Mouse (Mus musculus) erythroblast, embryonic 14.5 days (primary cell): ENCODE data around the gene Ccl7. TPM values are rescaled to one million over a fixed set of nuclear protein-coding genes. Genes with fewer than 3 reads are reported as not detected.

Experiments
- H3K27me3 ChIP-seq: 2 replicates; pipeline ENCODE4 v1.6.1; 2012; ENCODE audit warnings: inconsistent platforms; ENCODE audit not compliant: control insufficient read depth
- H3K36me3 ChIP-seq: 2 replicates; pipeline ENCODE4 v1.6.1; 2012; ENCODE audit warnings: mild to moderate bottlenecking, inconsistent platforms; ENCODE audit not compliant: control insufficient read depth
- H3K4me1 ChIP-seq: 2 replicates; pipeline ENCODE4 v1.6.1; 2012; ENCODE audit warnings: inconsistent platforms; ENCODE audit not compliant: control insufficient read depth
- H3K4me3 ChIP-seq: replicated peaks from 2 replicates; pipeline ENCODE3; 2012; ENCODE audit warnings: moderate library complexity, mild to moderate bottlenecking, inconsistent platforms
- H3K9me3 ChIP-seq: 2 replicates; pipeline ENCODE4 v1.6.1; 2012; ENCODE audit warnings: low read length, inconsistent platforms, mixed read lengths; ENCODE audit not compliant: control insufficient read depth
- GATA1 ChIP-seq: IDR thresholded peaks from 2 replicates; pipeline ENCODE4 v1.6.1; 2012; ENCODE audit warnings: low read length, inconsistent platforms, mixed read lengths
- TAL1 ChIP-seq: IDR thresholded peaks from 3 replicates; pipeline ENCODE4 v1.6.1; 2012; ENCODE audit warnings: low read length, inconsistent platforms, mixed read lengths
- polyA plus RNA-seq: library from polyadenylated mRNA; stranded (reverse); fragments of >175 nt; gene quantifications from 2 replicates; pipeline ENCODE4 v1.2.3, GENCODE M21; 2012

Gene Ccl7
- polyA plus RNA-seq, 1 experiment = not detected

DNA sequence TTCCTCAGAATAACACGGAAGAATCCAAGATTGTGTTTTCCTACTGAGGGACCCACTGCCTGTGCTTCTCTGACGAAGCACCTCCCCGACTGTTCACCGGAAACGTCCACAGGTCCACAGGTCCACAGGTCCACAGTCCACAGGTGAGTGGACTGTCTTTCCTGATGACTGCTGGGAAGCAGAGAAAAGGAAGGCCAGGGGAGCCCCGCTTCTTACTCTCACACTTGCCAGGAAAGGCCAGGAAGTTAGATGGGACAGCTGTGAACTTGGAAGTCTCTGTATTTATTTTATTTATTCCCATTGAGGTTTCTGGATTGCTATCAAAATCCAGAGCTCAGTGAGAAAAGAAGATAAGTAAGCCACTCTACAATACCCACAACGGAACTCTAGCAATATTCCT, 8.3 kb downstream of the Ccl7 start:
- H3K27me3 ChIP-seq = no peaks in the 10 kb centered on the region
- H3K4me3 ChIP-seq = no peak overlapping the region
- no peaks in the 10 kb centered on the region for H3K9me3 ChIP-seq
- TF ChIP-seq TAL1 (no peak), GATA1 (no peak)
- H3K4me1 ChIP-seq = no peaks in the 10 kb centered on the region
- H3K36me3 ChIP-seq = no peaks in the 10 kb centered on the region

DNA sequence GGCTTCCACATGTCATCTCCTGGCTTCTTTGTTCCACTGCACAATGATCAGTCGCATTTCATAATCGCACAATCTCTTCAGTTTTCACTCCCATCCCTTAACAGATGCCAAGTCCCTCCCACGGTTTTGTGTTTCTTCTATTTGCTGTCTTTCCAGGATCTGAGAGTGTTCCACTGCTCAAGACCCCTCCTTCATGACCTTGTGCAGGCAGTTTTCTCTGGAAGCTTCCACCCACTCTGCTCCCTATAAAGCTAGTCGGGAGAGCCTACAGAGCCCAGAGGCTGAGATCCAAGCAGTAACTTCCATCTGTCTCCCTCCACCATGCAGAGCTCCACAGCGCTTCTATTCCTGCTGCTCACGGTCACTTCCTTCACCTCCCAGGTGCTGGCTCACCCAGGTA, 12.1 kb downstream of the Ccl7 start, which contains the start of gene Ccl11:
Gene Ccl11, plus strand, starts transcription at position 178 of the 400 bp plus-strand sequence.
- no peak within 1 kb of the TSS for H3K4me3 ChIP-seq
- H3K9me3 ChIP-seq = no peaks in the 10 kb centered on the region
- H3K36me3 ChIP-seq = no peaks in the 10 kb centered on the region
- H3K27me3 ChIP-seq = no peaks in the 10 kb centered on the region
- H3K4me1 ChIP-seq = no peaks in the 10 kb centered on the region
- no peak for TF ChIP-seq GATA1
- no peak for TF ChIP-seq TAL1

DNA sequence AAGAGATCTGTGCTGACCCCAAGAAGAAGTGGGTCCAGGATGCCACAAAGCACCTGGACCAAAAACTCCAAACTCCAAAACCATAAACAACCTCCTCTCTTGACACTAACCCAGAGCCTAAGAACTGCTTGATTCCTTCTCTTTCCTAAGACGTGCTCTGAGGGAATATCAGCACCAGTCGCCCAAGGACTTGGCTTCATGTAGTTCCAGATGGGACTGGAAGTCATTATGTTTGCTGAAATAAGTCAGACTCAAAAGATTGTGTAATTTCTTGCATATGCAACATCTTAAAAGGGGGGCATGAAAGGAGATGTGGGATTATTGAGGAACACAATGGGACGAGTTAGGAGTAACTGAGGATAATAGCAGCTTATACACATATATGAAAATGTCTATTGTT, 16.7 kb downstream of the Ccl7 start:
- TF ChIP-seq TAL1 = no peak
- H3K27me3 ChIP-seq = no peaks in the 10 kb centered on the region
- no peaks in the 10 kb centered on the region for H3K9me3 ChIP-seq
- H3K4me1 ChIP-seq = no peaks in the 10 kb centered on the region
- H3K4me3 ChIP-seq = no peak overlapping the region
- no peaks in the 10 kb centered on the region for H3K36me3 ChIP-seq

DNA sequence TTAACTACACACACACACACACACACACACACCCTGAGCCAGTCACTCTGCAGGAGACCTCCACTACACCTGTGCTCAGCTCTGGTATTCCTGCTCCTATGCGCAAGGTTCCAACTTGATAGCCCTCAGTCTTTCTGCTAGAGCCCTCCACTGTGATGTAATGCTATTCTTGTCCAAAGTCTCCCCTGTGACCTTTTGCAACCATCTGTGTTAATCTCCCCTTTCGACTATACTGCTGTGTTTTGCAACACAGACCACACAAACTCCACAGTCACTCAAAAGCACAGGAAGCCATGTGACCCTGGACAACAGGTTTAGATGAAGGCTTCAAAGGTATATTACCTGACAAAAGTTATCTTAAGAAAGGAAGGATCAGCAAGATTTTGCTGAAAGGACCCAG, 17.9 kb downstream of the Ccl7 start:
- no peaks in the 10 kb centered on the region for H3K9me3 ChIP-seq
- no peaks in the 10 kb centered on the region for H3K4me1 ChIP-seq
- H3K36me3 ChIP-seq = no peaks in the 10 kb centered on the region
- TF ChIP-seq TAL1 (no peak), GATA1 (no peak)
- H3K4me3 ChIP-seq = no peak overlapping the region
- H3K27me3 ChIP-seq = no peaks in the 10 kb centered on the region

DNA sequence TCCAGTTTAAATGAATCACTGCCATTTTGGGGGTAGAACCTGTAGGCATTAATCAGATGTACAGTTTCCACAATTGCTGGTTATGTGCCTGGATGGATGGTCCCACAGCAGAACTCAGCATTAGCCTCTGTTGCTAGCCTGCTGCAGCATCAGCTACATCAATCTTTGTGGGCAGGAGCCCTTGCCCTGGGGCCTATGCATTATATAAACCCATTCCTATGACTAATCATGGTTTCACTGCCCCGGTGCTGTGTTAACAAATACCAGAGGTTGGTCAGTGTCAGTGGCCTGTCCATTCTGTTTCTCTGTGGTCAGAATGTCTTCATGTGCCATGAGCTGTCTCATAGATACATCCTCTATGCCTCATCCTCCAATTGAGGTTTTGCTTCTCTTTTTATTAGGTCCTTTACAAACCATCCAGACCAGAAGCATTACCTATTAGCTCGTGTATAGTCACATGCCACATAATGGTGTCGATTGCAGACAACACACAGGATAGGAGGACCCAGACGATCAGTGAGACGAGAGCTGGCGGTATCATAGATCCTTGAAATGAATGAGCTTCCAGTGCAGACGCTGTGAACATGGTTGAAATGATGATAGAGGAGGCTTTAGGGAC, 21.6 kb downstream of the Ccl7 start:
- no peaks in the 10 kb centered on the region for H3K4me1 ChIP-seq
- TF ChIP-seq TAL1 = no peak
- no peak for TF ChIP-seq GATA1
- no peaks in the 10 kb centered on the region for H3K9me3 ChIP-seq
- no peaks in the 10 kb centered on the region for H3K27me3 ChIP-seq
- H3K36me3 ChIP-seq = no peaks in the 10 kb centered on the region
- no peak overlapping the region for H3K4me3 ChIP-seq

DNA sequence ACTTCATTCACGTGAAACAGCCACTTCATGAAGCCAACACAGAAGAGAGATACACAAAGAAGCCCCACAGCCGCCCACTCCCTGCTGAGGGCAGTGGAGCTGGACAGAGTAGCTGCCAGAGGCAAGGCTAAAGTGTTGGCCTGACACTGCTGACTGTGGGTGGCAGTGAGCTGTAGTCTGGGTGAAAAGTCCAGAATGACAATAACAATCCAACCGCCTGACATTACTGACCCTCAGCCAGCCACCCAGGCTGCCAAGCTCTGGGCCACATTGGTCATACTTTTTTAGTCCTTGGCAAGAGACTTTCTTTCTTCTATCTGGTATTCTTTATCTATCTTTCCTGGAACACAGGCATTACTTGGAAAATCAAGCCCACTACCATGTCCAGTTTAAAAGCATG, 25.6 kb downstream of the Ccl7 start:
- Histone ChIP-seq H3K27me3 (no peaks in the 10 kb centered on the region), H3K4me1 (no peaks in the 10 kb centered on the region), H3K4me3 (no peak overlapping the region), H3K9me3 (peaks cover 3% of the 10 kb centered on the region; the same call in 1 of the 2 replicates), H3K36me3 (no peaks in the 10 kb centered on the region)
- TF ChIP-seq GATA1 = no peak
- no peak for TF ChIP-seq TAL1

DNA sequence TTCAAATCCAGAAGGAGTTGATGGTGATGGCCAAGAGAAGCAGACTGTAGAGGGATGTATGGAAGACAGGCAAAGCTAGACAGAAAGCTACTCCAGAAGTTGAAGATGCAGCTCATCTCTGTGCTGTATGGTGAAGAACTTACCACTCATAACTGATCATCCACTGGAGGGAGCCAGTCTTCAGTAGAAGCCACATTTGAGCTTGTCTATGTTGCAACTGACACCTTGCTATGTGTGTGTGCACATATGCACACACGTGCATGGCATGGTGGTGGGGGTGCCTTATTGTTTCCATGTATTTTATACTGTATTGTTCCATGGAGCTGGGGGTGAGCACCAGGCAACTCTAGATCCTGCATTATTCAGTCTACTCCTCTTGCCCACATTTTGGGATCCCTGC, 26.9 kb downstream of the Ccl7 start:
- no peak for TF ChIP-seq GATA1
- no peak for TF ChIP-seq TAL1
- Histone ChIP-seq H3K9me3 (peaks cover 3% of the 10 kb centered on the region), H3K4me3 (no peak overlapping the region), H3K36me3 (no peaks in the 10 kb centered on the region), H3K27me3 (no peaks in the 10 kb centered on the region), H3K4me1 (no peaks in the 10 kb centered on the region)

DNA sequence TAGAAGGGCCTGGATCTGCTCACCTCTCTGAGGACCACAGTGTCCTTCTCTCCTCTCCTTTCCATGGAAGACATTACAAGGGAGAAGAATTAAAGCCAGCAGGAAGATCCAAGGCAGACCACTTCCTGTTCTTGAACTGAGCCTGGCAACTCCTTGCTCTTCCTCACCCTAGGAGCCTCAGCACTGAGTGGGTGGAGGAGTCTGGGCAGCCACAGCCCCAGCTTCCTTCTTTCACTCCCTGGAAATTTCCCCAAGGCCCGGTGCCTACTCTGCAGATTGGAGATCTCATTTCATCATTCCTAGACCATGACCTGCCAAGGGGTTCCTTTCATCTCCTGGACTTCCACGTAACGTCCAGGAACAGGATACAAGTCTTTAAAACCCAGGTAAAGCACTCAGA, 27.5 kb downstream of the Ccl7 start:
- TF ChIP-seq GATA1 (no peak), TAL1 (no peak)
- peaks cover 3% of the 10 kb centered on the region for H3K9me3 ChIP-seq

DNA sequence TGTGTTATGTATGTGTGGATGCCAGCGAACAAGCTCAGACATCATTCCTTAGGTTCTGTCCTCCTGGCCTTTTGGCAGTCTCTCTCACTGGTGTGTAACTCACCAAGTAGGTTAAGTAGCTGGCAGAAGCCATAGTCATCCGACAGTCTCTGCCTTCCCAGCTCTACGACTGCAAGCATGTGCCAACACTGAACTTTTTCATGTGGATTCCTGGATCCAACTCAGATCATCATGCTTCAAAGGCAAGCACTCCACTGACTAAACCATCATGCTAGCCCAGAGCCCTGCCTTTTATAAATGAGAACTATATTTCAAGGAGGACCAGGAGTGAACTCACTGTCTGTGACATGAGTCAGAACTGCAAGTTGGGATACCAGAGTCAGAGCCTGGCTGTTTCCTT, 28.2 kb downstream of the Ccl7 start:
- no peaks in the 10 kb centered on the region for H3K27me3 ChIP-seq
- no peaks in the 10 kb centered on the region for H3K4me1 ChIP-seq
- no peak overlapping the region for H3K4me3 ChIP-seq
- H3K9me3 ChIP-seq = peaks cover 3% of the 10 kb centered on the region
- no peaks in the 10 kb centered on the region for H3K36me3 ChIP-seq
- TF ChIP-seq GATA1 = no peak

More for the DNA sequence above, 27.5 kb downstream of the Ccl7 start:
- no peak overlapping the region for H3K4me3 ChIP-seq
- H3K36me3 ChIP-seq = no peaks in the 10 kb centered on the region
- H3K4me1 ChIP-seq = no peaks in the 10 kb centered on the region
- no peaks in the 10 kb centered on the region for H3K27me3 ChIP-seq

DNA sequence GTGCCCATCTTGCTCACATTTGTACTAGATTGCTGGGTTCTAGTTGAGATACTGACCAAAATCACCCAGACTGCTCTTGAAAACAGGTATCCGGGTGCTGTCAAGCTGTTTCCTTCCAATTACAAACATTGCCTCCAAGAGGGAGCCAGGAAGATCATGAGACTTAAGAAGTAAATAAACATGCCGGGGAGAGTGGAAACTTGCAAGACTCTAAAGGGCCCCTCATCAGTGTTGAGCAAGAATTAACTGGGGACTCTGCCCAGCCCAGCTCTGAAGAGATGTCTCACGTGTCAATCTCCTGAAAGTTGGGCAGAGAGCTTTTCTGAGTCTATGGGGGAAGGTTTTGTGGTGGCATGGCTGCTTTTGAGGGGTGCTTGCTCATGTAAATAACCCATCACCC, 31.5 kb downstream of the Ccl7 start:
- H3K36me3 ChIP-seq = no peaks in the 10 kb centered on the region
- peaks cover 3% of the 10 kb centered on the region for H3K9me3 ChIP-seq
- TF ChIP-seq GATA1 = no peak
- TF ChIP-seq TAL1 = no peak
- H3K27me3 ChIP-seq = no peaks in the 10 kb centered on the region
- no peak overlapping the region for H3K4me3 ChIP-seq
- H3K4me1 ChIP-seq = no peaks in the 10 kb centered on the region
